Comparison of ENCODE assay signal across 9 mouse cellular contexts in the genomic region with DNA sequence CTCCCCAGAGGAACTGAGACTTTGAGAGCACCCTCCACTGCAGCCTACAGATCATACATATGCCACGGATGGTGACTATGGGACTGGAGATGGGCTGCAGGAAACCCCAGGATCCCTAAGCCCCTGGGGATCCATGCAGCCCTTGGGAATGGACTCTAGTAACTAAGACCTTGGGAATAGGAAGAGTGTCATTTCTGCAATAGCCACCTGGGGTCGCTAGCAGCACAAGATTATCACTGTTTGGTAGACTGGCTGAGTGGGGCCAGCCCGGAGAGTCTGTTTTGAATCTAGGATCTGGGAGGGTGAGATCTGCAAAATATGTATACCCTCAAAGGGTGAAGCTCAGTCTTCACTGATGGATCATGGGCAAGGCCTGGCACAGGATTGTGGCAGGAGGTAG. TPM values are rescaled to one million over a fixed set of nuclear protein-coding genes. Genes with fewer than 3 reads are reported as not detected.
DNase-seq lines count a peak whose midpoint lies in the region; ATAC-seq and TF ChIP-seq lines count a peak whose summit lies in the region.
"Had no signal": no experiment of that assay in that cellular context is flagged by ENCODE, and none has a peak within 500 bp of the region (broad histone marks: within the 10 kb centered on the region; RNA-seq: fewer than 3 reads in every experiment).

No protein-coding gene starts in this region.

- peak; percentile 84 for TF ChIP-seq CTCF in liver, embryonic 14.5 days (IDR thresholded peaks at IDR 0.05; ENCODE audit: low read depth)

- peaks cover 0 to 4% of the 10 kb centered on the region in 2 experiments; a peak in 2 of 4 replicates for H3K4me1 ChIP-seq in liver, embryonic 14.5 days (replicated peaks; ENCODE audit: control insufficient read depth in 2 of 2, insufficient read depth in 2 of 2, low read length in 1 of 2)
- H3K4me1 ChIP-seq: midbrain, embryonic 12.5 days had no signal

- peaks cover 3% of the 10 kb centered on the region for H3K36me3 ChIP-seq in liver, embryonic 14.5 days (replicated peaks; ENCODE audit: control insufficient read depth, insufficient read depth, low read depth)

- H3K27ac ChIP-seq in liver, embryonic 14.5 days: no peak overlapping the region
- H3K27ac ChIP-seq: midbrain, embryonic 12.5 days had no signal

- no peak overlapping the region for H3K4me3 ChIP-seq in liver, embryonic 14.5 days (ENCODE audit: insufficient read depth in 1 of 2, low read depth in 2 of 2, low read length in 2 of 2)
- H3K4me3 ChIP-seq: midbrain, embryonic 12.5 days had no signal

- TF ChIP-seq EP300 in liver, embryonic 14.5 days (IDR thresholded peaks at IDR 0.05; ENCODE audit: low read depth): no peak

- peak; percentile 60 for DNase-seq in CD4-positive, CD25-positive, alpha-beta regulatory T cell, adult 2 months (ENCODE audit: low read depth, low spot score)
- peak; percentile 54 for DNase-seq in adrenal gland, adult 2 months
- DNase-seq in embryo, embryonic 10.5 days (ENCODE audit: low spot score): peak; percentile 86
- peak; percentile 30 to 52 for DNase-seq in heart, adult 9 months (ENCODE audit: low spot score in 2 of 2)
- peak; percentile 14 for DNase-seq in large intestine, adult 2 months (ENCODE audit: low read depth, low spot score)
- peak; percentile 42 to 51 (median 42) for DNase-seq in liver, embryonic 14.5 days (ENCODE audit: low read depth in 3 of 3, low spot score in 3 of 3)
- DNase-seq in retina, embryonic 14.5 days (ENCODE audit: low spot score): peak; percentile 89

- 48% methylated on average over 3 of the region's 3 CpGs for WGBS in large intestine, adult 2 months
- 19% methylated on average over 3 of the region's 3 CpGs for WGBS in liver, embryonic 14.5 days (ENCODE audit: insufficient replicate concordance)

- H3K9me3 ChIP-seq in liver, embryonic 14.5 days (ENCODE audit: control insufficient read depth, low read length): no peaks in the 10 kb centered on the region
- H3K9me3 ChIP-seq: midbrain, embryonic 12.5 days had no signal

- no peak overlapping the region for H3K9ac ChIP-seq in liver, embryonic 14.5 days (replicated peaks)
- H3K9ac ChIP-seq: midbrain, embryonic 12.5 days had no signal

- no peaks in the 10 kb centered on the region for H3K27me3 ChIP-seq in liver, embryonic 14.5 days (ENCODE audit: control insufficient read depth, insufficient read depth, low read length)
- H3K27me3 ChIP-seq: midbrain, embryonic 12.5 days had no signal

- ATAC-seq in CD4-positive, CD25-positive, alpha-beta regulatory T cell, adult 4 months: no peak
- peak; percentile 52; the same call in 1 of the 2 replicates for ATAC-seq in liver, embryonic 14.5 days (ENCODE audit: insufficient read depth)

- H3K4me2 ChIP-seq in liver, embryonic 14.5 days (ENCODE audit: low read depth): no peak overlapping the region
- H3K4me2 ChIP-seq: midbrain, embryonic 12.5 days had no signal

RNA-seq across cellular contexts. Expression of a gene that starts 17.1 kb away (rescaled TPM):
- polyA plus RNA-seq in CD4-positive, CD25-positive, alpha-beta regulatory T cell, adult 4 months (2017; shearing (Covaris generic)): under 1 TPM; 0.35 to 0.98 TPM
- 1 to 10 TPM; 2.9 to 5.7 TPM for total RNA-seq in adrenal gland, adult 2 months (2021)
- polyA plus RNA-seq in adrenal gland, adult 2 months (2012; rRNA removed): 17.4 and 19.0 TPM in 2 replicates
- polyA plus RNA-seq in large intestine, adult 2 months (2012; rRNA removed): 8.4 and 9.1 TPM in 2 replicates
- polyA plus RNA-seq in liver, embryonic 14.5 days (2012; rRNA removed): 0.29 and 0.42 TPM in 2 replicates
- polyA plus RNA-seq in liver, embryonic 14.5 days (2014; fragmentation: Nextera tagmentation; extraction: Ambion mirVana): 0.24 and 0.43 TPM in 2 replicates

RNA-seq across cellular contexts. Expression of a gene that starts 37.0 kb away (rescaled TPM):
- 10 to 100 TPM; 74.2 to 77.0 TPM for polyA plus RNA-seq in CD4-positive, CD25-positive, alpha-beta regulatory T cell, adult 4 months (2017; shearing (Covaris generic))
- 10 to 100 TPM; 64.4 to 67.8 TPM for total RNA-seq in adrenal gland, adult 2 months (2021)
- 4.5 and 4.9 TPM in 2 replicates for polyA plus RNA-seq in adrenal gland, adult 2 months (2012; rRNA removed)
- polyA plus RNA-seq in large intestine, adult 2 months (2012; rRNA removed): 15.7 and 19.2 TPM in 2 replicates
- polyA plus RNA-seq in liver, embryonic 14.5 days (2012; rRNA removed): 15.1 and 21.5 TPM in 2 replicates
- polyA plus RNA-seq in liver, embryonic 14.5 days (2014; fragmentation: Nextera tagmentation; extraction: Ambion mirVana): 47.2 and 50.8 TPM in 2 replicates

RNA-seq across cellular contexts. Expression of a gene that starts 37.9 kb away (rescaled TPM):
- 10 to 100 TPM in 1 of 2 experiments, 1 to 10 TPM in 1; 8.8 to 15.4 TPM for polyA plus RNA-seq in CD4-positive, CD25-positive, alpha-beta regulatory T cell, adult 4 months (2017; shearing (Covaris generic))
- total RNA-seq in adrenal gland, adult 2 months (2021): 10 to 100 TPM; 67.8 to 80.1 TPM
- polyA plus RNA-seq in adrenal gland, adult 2 months (2012; rRNA removed): 29.5 and 38.4 TPM in 2 replicates
- polyA plus RNA-seq in large intestine, adult 2 months (2012; rRNA removed): 17.2 and 27.5 TPM in 2 replicates
- 17.0 and 24.3 TPM in 2 replicates for polyA plus RNA-seq in liver, embryonic 14.5 days (2012; rRNA removed)
- 39.8 and 43.9 TPM in 2 replicates for polyA plus RNA-seq in liver, embryonic 14.5 days (2014; fragmentation: Nextera tagmentation; extraction: Ambion mirVana)

Comparison
In these comparisons a context has a peak if more than half of its experiments do, and no peak if none do; other contexts are left out.
1. DNase-seq: peak in every context shown above with its lines; median percentile 89 in retina, embryonic 14.5 days; 86 in embryo, embryonic 10.5 days; 60 in CD4-positive, CD25-positive, alpha-beta regulatory T cell, adult 2 months; 54 in adrenal gland, adult 2 months; 42 in liver, embryonic 14.5 days; 41 in heart, adult 9 months; 14 in large intestine, adult 2 months.